ENCODE assay signal across 8 mouse cellular contexts in genomic region chr4:98004108-98004625, GRCm38 (mm10).
DNase-seq lines count a peak whose midpoint lies in the region; ATAC-seq and TF ChIP-seq lines count a peak whose summit lies in the region.

No protein-coding gene starts in this region.

- H3K27ac ChIP-seq in cerebellum, adult 2 months (ENCODE audit: insufficient read depth, low read length) = peak overlapping the region; percentile 7; the same call in 1 of the 2 replicates
- peak overlapping the region; percentile 80 for H3K27ac ChIP-seq in forebrain, embryonic 15.5 days (replicated peaks)
- H3K27ac ChIP-seq in heart, postnatal 0 days (ENCODE audit: low read depth) = peak overlapping the region; percentile 88
- peak overlapping the region; percentile 48 for H3K27ac ChIP-seq in liver, embryonic 11.5 days (ENCODE audit: low read depth, low read length)
- peak overlapping the region; percentile 38 for H3K27ac ChIP-seq in neural tube, embryonic 12.5 days

- no peak for TF ChIP-seq POLR2A in cerebellum, adult 2 months (IDR thresholded peaks at IDR 0.05; ENCODE audit: borderline replicate concordance, insufficient read depth, low read length)

- peak; percentile 39; the same call in 1 of the 2 replicates for TF ChIP-seq CTCF in cerebellum, adult 2 months (IDR thresholded peaks at IDR 0.05; ENCODE audit: borderline replicate concordance, insufficient read depth, low read depth, low read length)
- TF ChIP-seq CTCF in heart, postnatal 0 days (IDR thresholded peaks at IDR 0.05; ENCODE audit: low read depth) = peak; percentile 63

- H3K4me1 ChIP-seq in cerebellum, adult 2 months (ENCODE audit: control insufficient read depth, insufficient read depth, low read length) = peaks cover 6% of the 10 kb centered on the region
- H3K4me1 ChIP-seq in forebrain, embryonic 15.5 days = peaks cover 49% of the 10 kb centered on the region
- peaks cover 28% of the 10 kb centered on the region for H3K4me1 ChIP-seq in heart, postnatal 0 days (ENCODE audit: control insufficient read depth, insufficient read depth)
- H3K4me1 ChIP-seq in liver, embryonic 11.5 days (replicated peaks; ENCODE audit: control insufficient read depth, insufficient read depth, low read length) = peaks cover 9% of the 10 kb centered on the region; the same call in 1 of the 2 replicates
- H3K4me1 ChIP-seq in neural tube, embryonic 12.5 days = peaks cover 26% of the 10 kb centered on the region

- no peaks in the 10 kb centered on the region for H3K27me3 ChIP-seq in cerebellum, adult 2 months (ENCODE audit: control insufficient read depth, insufficient read depth, low read length)
- H3K27me3 ChIP-seq in forebrain, embryonic 15.5 days = no peaks in the 10 kb centered on the region
- H3K27me3 ChIP-seq in heart, postnatal 0 days (ENCODE audit: control insufficient read depth, insufficient read depth, low read length) = no peaks in the 10 kb centered on the region
- no peaks in the 10 kb centered on the region for H3K27me3 ChIP-seq in liver, embryonic 11.5 days (replicated peaks; ENCODE audit: control insufficient read depth, insufficient read depth, low read length)
- no peaks in the 10 kb centered on the region for H3K27me3 ChIP-seq in neural tube, embryonic 12.5 days (replicated peaks)

- no peak overlapping the region for H3K4me2 ChIP-seq in forebrain, embryonic 15.5 days (replicated peaks)
- peak overlapping the region; percentile 39 for H3K4me2 ChIP-seq in heart, postnatal 0 days (ENCODE audit: low read depth, low read length)
- peak overlapping the region; percentile 20 for H3K4me2 ChIP-seq in liver, embryonic 11.5 days
- H3K4me2 ChIP-seq in neural tube, embryonic 12.5 days (replicated peaks) = 0 out of 2 replicates have a peak overlapping the region, but pooled peaks have one; percentile 22

- 40% methylated on average over 11 of the region's 11 CpGs for WGBS in cerebellum, adult 2 months
- 3% methylated on average over 11 of the region's 11 CpGs for WGBS in forebrain, embryonic 15.5 days
- 6% methylated on average over 11 of the region's 11 CpGs for WGBS in heart, postnatal 0 days
- WGBS in liver, embryonic 11.5 days = 17% methylated on average over 11 of the region's 11 CpGs
- 11% methylated on average over 11 of the region's 11 CpGs for WGBS in neural tube, embryonic 12.5 days

- no peak overlapping the region for H3K9ac ChIP-seq in forebrain, embryonic 15.5 days (replicated peaks)
- H3K9ac ChIP-seq in heart, postnatal 0 days (replicated peaks; ENCODE audit: low read depth, low read length) = peak overlapping the region; percentile 39
- no peak overlapping the region for H3K9ac ChIP-seq in liver, embryonic 11.5 days (ENCODE audit: low read depth, low read length)
- no peak overlapping the region for H3K9ac ChIP-seq in neural tube, embryonic 12.5 days

- peak; percentile 87 for ATAC-seq in forebrain, embryonic 15.5 days (replicated peaks)
- peak; percentile 90 for ATAC-seq in heart, postnatal 0 days (ENCODE audit: insufficient read depth, low read depth)
- ATAC-seq in liver, embryonic 11.5 days (replicated peaks; ENCODE audit: low FRiP score) = peak; percentile 56; the same call in 1 of the 2 replicates
- ATAC-seq in neural tube, embryonic 12.5 days (ENCODE audit: low FRiP score, low read depth) = peak; percentile 76

- TF ChIP-seq EP300 in heart, postnatal 0 days (IDR thresholded peaks at IDR 0.05; ENCODE audit: low read depth) = peak; percentile 52; the same call in 1 of the 2 replicates

- DNase-seq in cerebellum, adult 2 months = peak; percentile 39 to 55
- peak; percentile 83 for DNase-seq in heart, postnatal 0 days (ENCODE audit: low spot score)
- DNase-seq in kidney, postnatal 36 days = peak; percentile 73 to 77
- peak; percentile 36 for DNase-seq in liver, embryonic 11.5 days (ENCODE audit: low spot score)
- DNase-seq in urinary bladder, postnatal 25 days (ENCODE audit: low spot score) = peak; percentile 26
- no peak for DNase-seq in spleen, adult 12 weeks (ENCODE audit: low spot score)

- no peaks in the 10 kb centered on the region for H3K9me3 ChIP-seq in forebrain, embryonic 15.5 days
- H3K9me3 ChIP-seq in heart, postnatal 0 days (replicated peaks; ENCODE audit: control insufficient read depth, low read length) = no peaks in the 10 kb centered on the region
- no peaks in the 10 kb centered on the region for H3K9me3 ChIP-seq in liver, embryonic 11.5 days (ENCODE audit: control insufficient read depth, low read length)
- H3K9me3 ChIP-seq in neural tube, embryonic 12.5 days = no peaks in the 10 kb centered on the region

- H3K36me3 ChIP-seq in forebrain, embryonic 15.5 days = no peaks in the 10 kb centered on the region
- peaks cover 8% of the 10 kb centered on the region; the same call in 1 of the 2 replicates for H3K36me3 ChIP-seq in heart, postnatal 0 days (replicated peaks; ENCODE audit: control insufficient read depth, insufficient read depth, low read length)
- H3K36me3 ChIP-seq in liver, embryonic 11.5 days (ENCODE audit: control insufficient read depth, insufficient read depth, low read length) = no peaks in the 10 kb centered on the region
- H3K36me3 ChIP-seq in neural tube, embryonic 12.5 days = peaks cover 5% of the 10 kb centered on the region; the same call in 1 of the 2 replicates

- H3K4me3 ChIP-seq in cerebellum, adult 2 months (replicated peaks; ENCODE audit: insufficient read depth, low read depth, low read length) = no peak overlapping the region
- H3K4me3 ChIP-seq in forebrain, embryonic 15.5 days = no peak overlapping the region
- no peak overlapping the region for H3K4me3 ChIP-seq in heart, postnatal 0 days (ENCODE audit: low read depth, low read length)
- no peak overlapping the region for H3K4me3 ChIP-seq in liver, embryonic 11.5 days (ENCODE audit: low read depth, low read length)
- H3K4me3 ChIP-seq in neural tube, embryonic 12.5 days = no peak overlapping the region

Comparison
In these comparisons a context has a peak if more than half of its experiments do, and no peak if none do; other contexts are left out.
1. H3K27ac ChIP-seq: peak in every context shown above with its lines; median percentile 88 in heart, postnatal 0 days; 80 in forebrain, embryonic 15.5 days; 48 in liver, embryonic 11.5 days; 38 in neural tube, embryonic 12.5 days; 7 in cerebellum, adult 2 months.